Mouse (Mus musculus): ENCODE results near the gene Ocln. TPM values are rescaled to one million over a fixed set of nuclear protein-coding genes. Genes with fewer than 3 reads are reported as not detected.

The Ocln gene
- polyA plus RNA-seq, 1 experiment from 2014 or later = 15.1 TPM

- Histone ChIP-seq H3K27ac (ENCODE audit: low read length) (no peak overlapping the region), H3K9ac (ENCODE audit: low read depth, low read length) (peak overlapping the region; percentile 39; the same call in 1 of the 2 replicates)
Measured at GRCm38 (mm10) chr13:100553042-100553437, 522 bp upstream of the Ocln start.

GRCm38 (mm10) chr13:100552009-100552368 lies 529 bp downstream of the Ocln start:
- H3K4me3 ChIP-seq (ENCODE audit: low read depth, low read length) = peak overlapping the region; percentile 65
- peak overlapping the region; percentile 67 for H3K4me2 ChIP-seq (ENCODE audit: low read depth, low read length)
- no peaks in the 10 kb centered on the region for H3K36me3 ChIP-seq (ENCODE audit: control insufficient read depth, insufficient read depth)
- ATAC-seq (ENCODE audit: low read depth) = no peak
- no peaks in the 10 kb centered on the region for H3K4me1 ChIP-seq (ENCODE audit: control insufficient read depth, low read depth, low read length)
- peak overlapping the region; percentile 41; the same call in 1 of the 2 replicates for H3K27ac ChIP-seq (ENCODE audit: low read length)
- peaks cover 41% of the 10 kb centered on the region for H3K27me3 ChIP-seq (ENCODE audit: control insufficient read depth, insufficient read depth, low read depth, low read length)
- peak overlapping the region; percentile 60 for H3K9ac ChIP-seq (ENCODE audit: low read depth, low read length)
- H3K9me3 ChIP-seq (replicated peaks; ENCODE audit: control insufficient read depth, low read length) = no peaks in the 10 kb centered on the region
- 0% methylated on average over 35 of the region's 35 CpGs for WGBS (ENCODE audit: insufficient replicate concordance)

More at GRCm38 (mm10) chr13:100553042-100553437, 522 bp upstream of the Ocln start:
- Histone ChIP-seq H3K4me3 (ENCODE audit: low read depth, low read length) (peak overlapping the region; percentile 65), H3K4me2 (ENCODE audit: low read depth, low read length) (peak overlapping the region; percentile 67), H3K27me3 (ENCODE audit: control insufficient read depth, insufficient read depth, low read depth, low read length) (peaks cover 41% of the 10 kb centered on the region), H3K9me3 (replicated peaks; ENCODE audit: control insufficient read depth, low read length) (no peaks in the 10 kb centered on the region), H3K4me1 (ENCODE audit: control insufficient read depth, low read depth, low read length) (no peaks in the 10 kb centered on the region), H3K36me3 (ENCODE audit: control insufficient read depth, insufficient read depth) (no peaks in the 10 kb centered on the region)
- 5% methylated on average over 12 of the region's 12 CpGs for WGBS (ENCODE audit: insufficient replicate concordance)
- no peak for ATAC-seq (ENCODE audit: low read depth)

- peaks cover 41% of the 10 kb centered on the region for H3K27me3 ChIP-seq (ENCODE audit: control insufficient read depth, insufficient read depth, low read depth, low read length)
Measured at GRCm38 (mm10) chr13:100551371-100552008, 1.0 kb downstream of the Ocln start.

DNA sequence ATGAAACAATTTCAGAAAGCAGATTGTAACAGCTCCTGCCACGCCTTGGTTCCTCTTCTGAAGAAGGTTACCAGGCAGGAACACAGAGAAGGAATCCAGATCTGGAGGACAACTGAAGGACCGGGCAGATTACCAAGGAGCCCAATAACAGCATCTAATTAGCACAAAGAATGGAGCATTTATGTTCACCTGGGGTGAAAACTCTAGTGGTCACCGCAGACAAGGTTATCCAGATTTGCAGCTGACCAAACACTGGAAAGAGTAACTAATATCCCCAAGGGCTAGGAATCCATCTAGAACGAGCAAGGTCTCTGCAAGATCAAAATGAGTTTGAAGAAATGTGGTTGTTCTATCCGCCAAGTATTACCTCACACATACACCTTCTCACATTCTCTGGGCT lies 5.2 kb downstream of the Ocln start:
- WGBS (ENCODE audit: insufficient replicate concordance) = 63% methylated on average over 5 of the region's 5 CpGs
- no peak overlapping the region for H3K4me3 ChIP-seq (ENCODE audit: low read depth, low read length)
- H3K27ac ChIP-seq (ENCODE audit: low read length) = no peak overlapping the region

More at GRCm38 (mm10) chr13:100551371-100552008, 1.0 kb downstream of the Ocln start:
- H3K4me2 ChIP-seq (ENCODE audit: low read depth, low read length) = peak overlapping the region; percentile 67
- 1% methylated on average over 41 of the region's 41 CpGs for WGBS (ENCODE audit: insufficient replicate concordance)
- no peak for ATAC-seq (ENCODE audit: low read depth)
- no peaks in the 10 kb centered on the region for H3K4me1 ChIP-seq (ENCODE audit: control insufficient read depth, low read depth, low read length)
- peak overlapping the region; percentile 65 for H3K4me3 ChIP-seq (ENCODE audit: low read depth, low read length)
- no peaks in the 10 kb centered on the region for H3K9me3 ChIP-seq (replicated peaks; ENCODE audit: control insufficient read depth, low read length)
- H3K27ac ChIP-seq (ENCODE audit: low read length) = peak overlapping the region; percentile 41
- peak overlapping the region; percentile 60 for H3K9ac ChIP-seq (ENCODE audit: low read depth, low read length)
- H3K36me3 ChIP-seq (ENCODE audit: control insufficient read depth, insufficient read depth) = no peaks in the 10 kb centered on the region

GRCm38 (mm10) chr13:100545510-100545909 lies 7.0 kb downstream of the Ocln start:
- WGBS (ENCODE audit: insufficient replicate concordance) = 52% methylated on average over 3 of the region's 3 CpGs
- Histone ChIP-seq H3K36me3 (ENCODE audit: control insufficient read depth, insufficient read depth) (no peaks in the 10 kb centered on the region), H3K27ac (ENCODE audit: low read length) (no peak overlapping the region), H3K4me2 (ENCODE audit: low read depth, low read length) (no peak overlapping the region), H3K4me3 (ENCODE audit: low read depth, low read length) (no peak overlapping the region), H3K27me3 (ENCODE audit: control insufficient read depth, insufficient read depth, low read depth, low read length) (peaks cover 6% of the 10 kb centered on the region), H3K9ac (ENCODE audit: low read depth, low read length) (no peak overlapping the region), H3K9me3 (replicated peaks; ENCODE audit: control insufficient read depth, low read length) (no peaks in the 10 kb centered on the region), H3K4me1 (ENCODE audit: control insufficient read depth, low read depth, low read length) (no peaks in the 10 kb centered on the region)
- ATAC-seq (ENCODE audit: low read depth) = no peak

More for the DNA sequence above, 5.2 kb downstream of the Ocln start:
- Histone ChIP-seq H3K27me3 (ENCODE audit: control insufficient read depth, insufficient read depth, low read depth, low read length) (peaks cover 24% of the 10 kb centered on the region), H3K36me3 (ENCODE audit: control insufficient read depth, insufficient read depth) (no peaks in the 10 kb centered on the region), H3K4me2 (ENCODE audit: low read depth, low read length) (no peak overlapping the region), H3K9me3 (replicated peaks; ENCODE audit: control insufficient read depth, low read length) (no peaks in the 10 kb centered on the region), H3K4me1 (ENCODE audit: control insufficient read depth, low read depth, low read length) (no peaks in the 10 kb centered on the region), H3K9ac (ENCODE audit: low read depth, low read length) (no peak overlapping the region)
- no peak for ATAC-seq (ENCODE audit: low read depth)

GRCm38 (mm10) chr13:100544220-100544662 lies 8.3 kb downstream of the Ocln start:
- H3K4me1 ChIP-seq (ENCODE audit: control insufficient read depth, low read depth, low read length) = no peaks in the 10 kb centered on the region
- H3K36me3 ChIP-seq (ENCODE audit: control insufficient read depth, insufficient read depth) = no peaks in the 10 kb centered on the region
- WGBS (ENCODE audit: insufficient replicate concordance) = 33% methylated on average over 4 of the region's 4 CpGs
- H3K4me2 ChIP-seq (ENCODE audit: low read depth, low read length) = no peak overlapping the region
- H3K9me3 ChIP-seq (replicated peaks; ENCODE audit: control insufficient read depth, low read length) = no peaks in the 10 kb centered on the region
- no peak overlapping the region for H3K9ac ChIP-seq (ENCODE audit: low read depth, low read length)
- H3K4me3 ChIP-seq (ENCODE audit: low read depth, low read length) = no peak overlapping the region
- H3K27ac ChIP-seq (ENCODE audit: low read length) = peak overlapping the region; percentile 79
- ATAC-seq (ENCODE audit: low read depth) = peak; percentile 85
- no peaks in the 10 kb centered on the region for H3K27me3 ChIP-seq (ENCODE audit: control insufficient read depth, insufficient read depth, low read depth, low read length)

DNA sequence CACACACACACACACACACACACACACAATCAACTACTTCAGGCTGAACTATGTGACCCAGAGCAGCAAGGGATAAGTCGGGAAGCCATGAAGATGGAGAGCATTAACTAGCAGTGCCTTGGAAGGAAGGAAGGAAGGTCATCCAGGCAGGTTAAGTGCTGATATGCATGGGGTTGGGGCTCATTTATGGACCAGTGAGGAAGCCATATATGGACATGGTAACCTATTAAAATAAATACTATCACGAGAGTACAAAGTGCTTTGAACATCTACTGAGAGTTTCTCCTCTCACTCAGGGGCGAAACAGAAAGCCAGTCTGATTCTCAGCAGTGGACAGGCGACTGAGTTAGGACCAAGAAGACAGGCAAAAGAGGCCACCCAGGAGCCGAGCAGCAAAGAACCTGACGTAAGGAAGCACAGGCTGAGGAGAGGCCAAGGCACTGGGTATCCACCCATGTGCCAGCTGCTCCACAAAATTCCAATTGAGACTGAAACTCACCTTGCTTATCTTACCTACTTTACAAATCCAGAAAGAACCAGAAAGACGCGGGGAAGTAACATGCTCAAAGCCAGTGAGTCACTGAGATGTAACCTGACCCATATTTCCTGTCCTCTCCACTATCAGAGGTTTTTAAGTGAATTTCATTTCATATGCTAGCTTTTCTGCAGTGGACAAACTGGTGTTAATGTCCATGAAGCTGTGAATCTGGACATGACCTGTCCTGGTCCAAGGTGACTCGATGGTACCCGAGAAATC lies 9.3 kb downstream of the Ocln start:
- no peaks in the 10 kb centered on the region for H3K27me3 ChIP-seq (ENCODE audit: control insufficient read depth, insufficient read depth, low read depth, low read length)
- WGBS (ENCODE audit: insufficient replicate concordance) = 52% methylated on average over 10 of the region's 10 CpGs
- peak overlapping the region; percentile 31; the same call in 1 of the 2 replicates for H3K9ac ChIP-seq (ENCODE audit: low read depth, low read length)
- H3K4me1 ChIP-seq (ENCODE audit: control insufficient read depth, low read depth, low read length) = no peaks in the 10 kb centered on the region
- H3K9me3 ChIP-seq (replicated peaks; ENCODE audit: control insufficient read depth, low read length) = no peaks in the 10 kb centered on the region
- H3K4me2 ChIP-seq (ENCODE audit: low read depth, low read length) = peak overlapping the region; percentile 34; the same call in 1 of the 2 replicates
- no peaks in the 10 kb centered on the region for H3K36me3 ChIP-seq (ENCODE audit: control insufficient read depth, insufficient read depth)
- no peak overlapping the region for H3K4me3 ChIP-seq (ENCODE audit: low read depth, low read length)
- H3K27ac ChIP-seq (ENCODE audit: low read length) = peak overlapping the region; percentile 68
- ATAC-seq (ENCODE audit: low read depth) = peak; percentile 47

GRCm38 (mm10) chr13:100536149-100536548 lies 16.4 kb downstream of the Ocln start:
- no peak for ATAC-seq (ENCODE audit: low read depth)
- no peak overlapping the region for H3K9ac ChIP-seq (ENCODE audit: low read depth, low read length)
- no peak overlapping the region for H3K4me3 ChIP-seq (ENCODE audit: low read depth, low read length)
- H3K27me3 ChIP-seq (ENCODE audit: control insufficient read depth, insufficient read depth, low read depth, low read length) = no peaks in the 10 kb centered on the region
- H3K36me3 ChIP-seq (ENCODE audit: control insufficient read depth, insufficient read depth) = no peaks in the 10 kb centered on the region
- H3K9me3 ChIP-seq (replicated peaks; ENCODE audit: control insufficient read depth, low read length) = no peaks in the 10 kb centered on the region
- WGBS (ENCODE audit: insufficient replicate concordance) = 55% methylated on average over 3 of the region's 3 CpGs
- no peaks in the 10 kb centered on the region; the same call in 1 of the 2 replicates for H3K4me1 ChIP-seq (ENCODE audit: control insufficient read depth, low read depth, low read length)
- H3K4me2 ChIP-seq (ENCODE audit: low read depth, low read length) = no peak overlapping the region
- no peak overlapping the region for H3K27ac ChIP-seq (ENCODE audit: low read length)
